Mouse (Mus musculus) layer of hippocampus, adult 8-10 months (tissue): ENCODE measurements at regions not wholly inside any gene's neighbourhood (a gene's known extent, or its start where the extent isn't known, plus 50 kb on each side); places are given as distances from the start of the nearest gene placed in this dataset.

Experiments
- DNase-seq, 2 experiments: peaks; one replicate each; pipeline ENCODE4 v3.0.0; 2022; ENCODE audit warnings: low spot score in 2 of 2

- DNase-seq, result no peak
Observed at GRCm38 (mm10) chr15:27380436-27380945, 86.0 kb upstream of the Ank start.

DNA sequence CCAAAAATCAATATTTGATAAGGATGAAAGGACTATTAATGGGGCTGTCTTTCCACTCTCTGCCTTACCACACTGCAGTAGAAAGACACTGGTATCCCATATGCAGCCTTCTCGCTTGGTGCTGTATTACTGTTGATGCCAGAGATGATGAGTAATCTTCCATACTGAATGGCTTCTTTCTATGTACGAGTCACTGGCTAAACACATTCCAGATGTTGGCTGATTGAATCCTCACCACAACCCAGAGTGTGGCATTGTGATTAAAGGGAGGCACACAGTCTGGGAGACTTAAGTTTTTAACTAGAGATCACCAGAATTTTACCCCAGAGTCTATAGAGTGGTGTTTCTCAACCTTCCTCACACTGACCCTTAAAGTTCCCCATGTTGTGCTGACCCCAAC, 84.9 kb upstream of the Ank start:
- DNase-seq, result no peak

GRCm38 (mm10) chr15:27390567-27390966, 75.9 kb upstream of the Ank start:
- DNase-seq, result no peak

DNA sequence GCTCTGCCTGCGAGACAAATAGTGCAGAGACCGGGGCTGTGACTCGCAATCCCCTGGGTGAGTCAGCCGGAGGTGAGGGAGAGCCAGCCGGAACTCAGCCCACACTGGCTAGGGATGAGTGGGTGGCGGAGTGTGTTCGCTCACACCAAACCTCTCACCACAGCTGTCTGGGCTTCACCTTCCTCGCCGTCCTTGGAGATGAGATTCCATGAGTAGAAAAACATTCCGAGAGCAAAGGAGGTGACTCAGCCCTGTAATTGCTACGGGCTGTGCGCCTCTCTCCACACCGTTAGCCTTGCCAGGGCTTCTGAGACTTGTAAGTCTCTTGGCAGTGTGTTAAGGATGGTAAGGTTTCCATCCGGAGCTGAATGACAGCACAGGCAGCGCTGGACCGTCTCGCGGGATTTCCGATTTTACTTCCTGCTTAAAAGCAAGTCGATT, 60.7 kb upstream of the Ank start:
- no peak for DNase-seq

DNA sequence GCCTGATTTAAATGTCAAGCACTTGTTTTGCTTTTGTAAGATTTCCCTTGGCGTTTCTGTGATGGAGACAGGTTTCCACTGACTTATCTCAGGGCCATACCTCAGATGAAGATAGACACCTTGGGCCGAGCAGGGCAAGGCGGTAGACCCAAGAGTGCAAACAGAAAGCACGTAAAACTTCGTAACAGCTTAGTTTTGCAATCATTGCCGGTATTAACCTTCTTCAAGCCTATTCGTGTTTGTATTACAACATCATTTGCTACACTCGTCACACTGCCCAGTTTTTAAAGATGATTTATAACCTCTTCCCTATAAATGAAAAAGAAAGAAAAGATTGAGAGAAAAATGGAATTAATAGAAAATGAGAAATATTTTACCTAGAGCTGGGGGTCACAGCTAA, 56.6 kb upstream of the Ank start:
- no peak for DNase-seq

DNA sequence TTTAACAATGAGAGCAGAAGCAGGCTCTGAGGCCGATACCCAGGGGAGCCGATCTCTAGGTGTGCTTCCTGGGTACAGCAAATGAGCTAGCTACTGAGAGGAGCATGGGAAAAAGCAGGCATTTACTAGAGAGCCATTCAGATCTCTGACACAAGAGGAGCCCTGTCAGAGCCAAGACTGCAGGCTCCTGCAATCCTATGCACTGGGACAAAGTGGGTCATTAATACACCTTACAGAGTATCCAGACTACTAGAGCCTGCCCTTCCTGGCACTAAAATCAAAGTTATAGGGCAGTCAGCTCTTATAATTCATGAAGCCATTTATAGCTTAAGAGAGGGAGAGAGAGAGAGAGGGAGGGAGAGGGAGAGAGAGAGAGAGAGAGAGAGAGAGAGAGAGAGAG, 54.2 kb upstream of the Ank start:
- DNase-seq, result no peak

- no peak for DNase-seq
Observed at GRCm38 (mm10) chr15:27412761-27413160, 53.7 kb upstream of the Ank start.

GRCm38 (mm10) chr15:27413486-27413885, 53.0 kb upstream of the Ank start:
- peak; percentile 59 to 65 for DNase-seq

DNA sequence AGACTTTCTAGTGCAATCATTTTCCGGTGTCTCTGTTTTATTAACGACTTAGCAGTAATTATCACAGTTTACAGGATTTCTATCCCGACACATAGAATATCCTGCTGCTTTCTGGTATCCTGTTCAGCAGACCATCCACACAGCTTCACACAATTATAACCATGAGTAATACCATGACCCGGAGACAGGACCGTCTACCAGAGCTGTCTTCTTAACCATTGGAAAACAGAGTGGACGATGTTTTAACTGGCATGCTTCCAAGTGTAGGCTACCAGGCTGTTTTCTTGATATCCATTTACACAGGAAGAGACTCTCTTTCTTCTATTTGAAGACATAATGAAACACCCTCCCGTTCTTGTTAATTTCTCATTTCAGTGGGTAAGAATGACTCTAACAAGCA, 51.7 kb upstream of the Ank start:
- no peak for DNase-seq
